Mouse (Mus musculus) ES-E14 (cell line): ENCODE measurements around the gene Tfb1m. TPM values are rescaled to one million over a fixed set of nuclear protein-coding genes. Genes with fewer than 3 reads are reported as not detected.

Source experiments
- DNase-seq: peaks from one replicate; pipeline ENCODE4 v3.0.0-alpha.2; 2013; ENCODE audit warnings: low read depth, low spot score
- H3K27ac ChIP-seq: 2 replicates; pipeline ENCODE4 v1.5.1; 2012; ENCODE audit warnings: low read depth, mild to moderate bottlenecking, low read length, moderate library complexity, mixed read lengths; ENCODE audit not compliant: poor library complexity, insufficient read depth, severe bottlenecking
- H3K36me3 ChIP-seq: 2 replicates; pipeline ENCODE4 v1.6.1; 2012; ENCODE audit warnings: mild to moderate bottlenecking, low read length, moderate library complexity, mixed read lengths; ENCODE audit not compliant: control insufficient read depth, poor library complexity, insufficient read depth, severe bottlenecking
- H3K4me1 ChIP-seq, 2 experiments: fragments of 150-350 bp in 1 of 2; sonication (generic) in 1 of 2; 2 replicates each; pipeline ENCODE4 v1.6.1; 2012; ENCODE audit warnings: low read length in 2 of 2, mild to moderate bottlenecking in 1 of 2, mixed read lengths in 1 of 2; ENCODE audit not compliant: control insufficient read depth in 2 of 2, insufficient read depth in 2 of 2, poor library complexity in 1 of 2
- H3K4me3 ChIP-seq, 2 experiments: fragments of 150-350 bp in 1 of 2; sonication (generic) in 1 of 2; 2 replicates each; pipeline ENCODE4 v1.5.1; 2012; ENCODE audit warnings: low read length in 2 of 2, low read depth in 1 of 2, mild to moderate bottlenecking in 1 of 2, mixed read lengths in 1 of 2; ENCODE audit not compliant: insufficient read depth in 1 of 2, poor library complexity in 1 of 2, severe bottlenecking in 1 of 2
- H3K9ac ChIP-seq: 2 replicates; pipeline ENCODE4 v1.6.1; 2012; ENCODE audit warnings: low read depth, mild to moderate bottlenecking, low read length, mixed read lengths; ENCODE audit not compliant: poor library complexity, insufficient read depth, severe bottlenecking
- H3K9me3 ChIP-seq: fragments of 150-350 bp; sonication (generic); 2 replicates; pipeline ENCODE4 v1.6.1; 2012; ENCODE audit warnings: low read depth, mild to moderate bottlenecking, low read length; ENCODE audit not compliant: control insufficient read depth, insufficient read depth
- CHD2 ChIP-seq: IDR thresholded peaks from 2 replicates; pipeline ENCODE4 v1.6.1; 2014; ENCODE audit warnings: mild to moderate bottlenecking, low read depth, low read length, inconsistent platforms
- HCFC1 ChIP-seq: IDR thresholded peaks from 2 replicates; pipeline ENCODE4 v1.6.1; 2012; ENCODE audit warnings: low read length, inconsistent platforms, borderline replicate concordance; ENCODE audit not compliant: insufficient read depth
- MAFK ChIP-seq: IDR thresholded peaks from 2 replicates; pipeline ENCODE4 v1.6.1; 2014; ENCODE audit warnings: mild to moderate bottlenecking, low read depth, low read length, inconsistent platforms; ENCODE audit not compliant: insufficient read depth
- ZC3H11A ChIP-seq: IDR thresholded peaks from 2 replicates; pipeline ENCODE4 v1.6.1; 2012; ENCODE audit warnings: low read depth, mild to moderate bottlenecking, inconsistent platforms, low read length, borderline replicate concordance
- ZNF384 ChIP-seq: IDR thresholded peaks from 2 replicates; pipeline ENCODE4 v1.6.1; 2012; ENCODE audit warnings: low read depth, low read length, inconsistent platforms
- in situ Hi-C, 2 experiments: fragments of 600-800 bp; cut with MboI; formaldehyde crosslinking; loops; one replicate each; pipeline ENCODE4 v1.15.1; 2025; ENCODE audit warnings: low sequenced_read_pairs in 2 of 2, inconsistent platforms in 1 of 2; ENCODE audit not compliant: unreplicated experiment in 2 of 2
- total RNA-seq: library from RNA; depleted of rRNA; stranded (reverse); fragments of 300-350 nt; gene quantifications from 2 replicates; pipeline ENCODE4 v1.2.3, GENCODE M21; 2012

Tfb1m gene
- total RNA-seq, 1 experiment, result 14.5 TPM

- H3K4me1 ChIP-seq, result peaks cover 0 to 2% of the 10 kb centered on the region in 2 experiments; a peak in 1 of 4 replicates
- no peak for DNase-seq
- H3K4me3 ChIP-seq, result no peak within 1 kb of the TSS
- in situ Hi-C loops, result no loop called here
- H3K27ac ChIP-seq, result no peak within 1 kb of the TSS
- H3K9me3 ChIP-seq, result no peaks in the 10 kb centered on the region
- no peak for TF ChIP-seq MAFK
- TF ChIP-seq ZNF384, result no peak
- no peak for TF ChIP-seq HCFC1
- TF ChIP-seq ZC3H11A, result no peak
- no peak for TF ChIP-seq CHD2
- peak within 1 kb of the TSS; percentile 38; the same call in 1 of the 2 replicates for H3K9ac ChIP-seq
- H3K36me3 ChIP-seq, result peaks cover 8% of the 10 kb centered on the region
Observed at GRCm38 (mm10) chr17:3532254-3532653, 25.3 kb downstream of the Tfb1m start, which contains the start of gene Cldn20. Gene Cldn20 (plus strand): TSS chr17:3532554.

- Histone ChIP-seq H3K36me3 (peaks cover 8% of the 10 kb centered on the region), H3K4me3 (no peak overlapping the region), H3K9me3 (no peaks in the 10 kb centered on the region), H3K27ac (no peak overlapping the region), H3K4me1 (peaks cover 0 to 2% of the 10 kb centered on the region in 2 experiments; a peak in 1 of 4 replicates), H3K9ac (no peak overlapping the region)
- TF ChIP-seq MAFK, result no peak
- TF ChIP-seq HCFC1, result no peak
- no peak for TF ChIP-seq ZC3H11A
- TF ChIP-seq CHD2, result no peak
- no peak for TF ChIP-seq ZNF384
- in situ Hi-C loops, result no loop called here
- no peak for DNase-seq
Observed at GRCm38 (mm10) chr17:3531641-3532040, 25.9 kb downstream of the Tfb1m start.

DNA sequence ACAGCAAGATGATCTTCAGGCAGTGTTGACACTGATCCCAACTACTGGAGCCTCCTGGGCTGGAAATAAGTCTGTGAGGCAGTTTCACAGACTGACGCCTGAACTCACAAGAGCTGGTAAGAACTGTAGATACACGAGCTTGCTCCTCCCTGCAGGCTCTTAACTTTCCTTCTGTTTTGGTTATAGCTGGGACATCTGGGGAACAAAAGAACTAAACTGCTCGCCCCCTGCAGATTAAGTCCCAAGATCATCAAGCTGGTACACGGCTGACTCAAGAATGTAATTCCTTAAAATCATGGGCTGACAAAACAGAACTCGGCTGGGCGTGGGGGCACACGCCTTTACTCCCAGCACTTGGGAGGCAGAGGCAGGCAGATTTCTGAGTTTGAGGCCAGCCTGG lies 27.0 kb downstream of the Tfb1m start:
- no peaks in the 10 kb centered on the region for H3K9me3 ChIP-seq
- peaks cover 0 to 2% of the 10 kb centered on the region in 2 experiments; a peak in 1 of 4 replicates for H3K4me1 ChIP-seq
- DNase-seq, result peak; percentile 36
- TF ChIP-seq ZNF384, result no peak
- no peak for TF ChIP-seq HCFC1
- TF ChIP-seq MAFK, result no peak
- no peak for TF ChIP-seq CHD2
- no peak for TF ChIP-seq ZC3H11A
- in situ Hi-C loops, result no loop called here
- no peak overlapping the region for H3K9ac ChIP-seq
- H3K27ac ChIP-seq, result no peak overlapping the region
- peaks cover 7% of the 10 kb centered on the region; the same call in 1 of the 2 replicates for H3K36me3 ChIP-seq
- H3K4me3 ChIP-seq, result no peak overlapping the region

DNA sequence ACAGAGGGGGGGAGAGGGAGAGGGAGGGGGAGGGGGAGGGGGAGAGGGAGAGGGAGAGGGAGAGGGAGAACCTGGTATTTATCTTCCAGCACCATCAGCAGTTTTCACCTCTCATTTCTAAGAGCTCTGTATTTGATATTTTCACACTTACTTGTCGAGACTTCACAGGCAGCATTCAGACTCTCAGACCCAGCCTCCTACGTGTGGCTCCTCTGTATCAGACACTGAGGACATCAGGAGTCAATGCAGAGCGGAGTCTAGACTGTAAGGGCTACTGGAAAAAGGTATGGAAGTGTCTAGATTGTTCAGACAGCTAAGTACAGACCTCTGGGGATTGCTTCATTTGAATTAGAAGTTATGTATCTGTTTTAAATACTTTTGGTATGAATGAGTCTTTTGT lies 28.1 kb downstream of the Tfb1m start:
- H3K4me1 ChIP-seq, result peaks cover 0 to 2% of the 10 kb centered on the region in 2 experiments; a peak in 1 of 4 replicates
- TF ChIP-seq HCFC1, result no peak
- TF ChIP-seq CHD2, result no peak
- TF ChIP-seq ZC3H11A, result no peak
- no peak for TF ChIP-seq MAFK
- TF ChIP-seq ZNF384, result no peak
- no peak for DNase-seq
- no peak overlapping the region for H3K4me3 ChIP-seq
- in situ Hi-C loops, result no loop called here
- H3K36me3 ChIP-seq, result peaks cover 6% of the 10 kb centered on the region; the same call in 1 of the 2 replicates
- H3K27ac ChIP-seq, result no peak overlapping the region
- H3K9me3 ChIP-seq, result no peaks in the 10 kb centered on the region
- H3K9ac ChIP-seq, result no peak overlapping the region
